Mouse (Mus musculus): ENCODE results near the gene Larp1b. TPM values are rescaled to one million over a fixed set of nuclear protein-coding genes. Genes with fewer than 3 reads are reported as not detected.

Gene Larp1b
- total RNA-seq, 2 experiments from 2014 or later = 66.4 to 69.0 TPM

DNA sequence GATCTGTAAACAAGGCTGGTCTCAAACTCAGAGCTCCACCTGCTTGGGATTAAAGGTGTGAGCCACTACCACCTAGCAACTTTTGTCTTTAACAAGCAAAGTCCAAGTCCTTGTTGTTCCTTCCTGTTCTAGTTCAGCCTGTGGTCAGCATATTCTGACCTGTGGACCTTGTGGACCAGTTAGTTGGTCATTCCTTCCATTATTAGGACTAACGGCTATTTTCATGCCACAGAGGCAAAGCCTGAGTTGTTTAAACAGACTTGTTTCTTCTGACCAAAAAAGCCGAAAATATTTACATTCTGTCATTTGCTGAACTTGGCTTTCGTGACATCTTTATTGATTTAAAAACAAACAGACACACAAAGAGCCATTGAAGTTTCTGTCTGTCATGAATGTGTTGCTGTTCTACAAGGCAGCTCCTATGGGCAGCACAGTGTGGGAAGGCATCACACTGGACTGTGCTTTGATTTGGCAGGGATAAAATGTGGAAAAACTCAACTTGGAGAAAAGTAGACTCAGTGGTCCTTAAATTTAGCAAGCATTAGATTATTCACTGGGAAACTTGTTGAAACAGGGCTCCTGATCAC lies 68.5 kb downstream of the Larp1b start:
- intact Hi-C loops (cut with DNase I) = no loop called here
- no peak for DNase-seq

DNA sequence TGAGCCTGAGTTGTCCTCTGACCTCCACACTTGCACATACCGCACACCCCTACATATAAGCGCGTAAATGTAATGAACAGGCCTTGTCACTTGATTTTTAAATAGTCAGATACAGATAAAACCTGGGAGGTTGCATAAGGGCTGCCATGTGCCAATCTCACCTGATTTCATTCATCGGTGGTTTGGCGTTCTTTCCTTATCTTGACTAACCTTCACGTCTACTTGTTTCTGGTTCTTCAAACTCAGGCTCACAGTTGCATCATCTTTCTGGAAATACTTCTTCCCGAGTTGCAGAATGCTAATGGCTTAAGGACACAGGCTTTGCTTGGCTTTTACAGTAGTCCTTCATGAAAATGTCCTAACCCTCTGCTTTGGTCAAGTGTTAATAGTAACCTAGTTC lies 71.1 kb downstream of the Larp1b start:
- intact Hi-C loops (cut with DNase I) = no loop called here
- DNase-seq = no peak

DNA sequence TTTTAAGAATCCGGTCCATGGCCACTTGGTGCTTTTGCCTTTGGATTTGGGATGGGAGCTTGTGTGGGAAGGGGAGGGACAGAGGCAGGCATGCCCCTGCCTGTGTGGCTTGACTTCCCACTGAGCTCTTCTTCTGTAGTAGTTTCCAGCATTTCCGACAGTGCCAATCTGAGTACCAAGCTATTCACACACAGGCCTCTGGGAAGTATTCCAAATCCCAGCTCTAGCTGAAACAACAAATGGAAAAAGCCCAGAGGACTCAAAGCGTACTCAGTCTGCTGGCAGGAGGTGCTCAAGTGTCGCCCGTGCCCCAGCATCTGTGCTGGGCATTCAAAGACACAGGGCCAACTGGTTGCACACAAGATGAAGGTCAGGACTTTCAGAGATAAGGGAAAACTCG lies 72.4 kb downstream of the Larp1b start:
- no peak for DNase-seq
- intact Hi-C loops (cut with DNase I) = no loop called here

DNA sequence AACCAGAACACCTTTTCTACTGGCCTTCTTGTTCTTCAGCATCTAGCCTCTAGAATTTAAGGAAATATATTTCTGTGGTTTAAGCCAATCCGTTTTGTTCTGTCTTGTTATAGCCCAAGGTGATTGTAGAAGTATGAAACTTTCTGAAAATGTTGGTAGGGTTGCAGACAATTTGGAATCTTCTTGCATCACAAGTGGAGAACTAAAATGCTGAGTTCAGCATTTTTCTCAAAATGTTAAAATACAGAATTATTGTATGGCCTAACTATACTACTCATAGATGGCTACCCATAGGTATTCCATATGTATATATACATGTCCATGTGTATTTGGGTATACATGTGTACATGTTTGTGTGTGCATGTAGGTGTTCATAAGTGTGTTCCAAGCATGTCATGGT lies 81.1 kb downstream of the Larp1b start:
- DNase-seq = no peak
- intact Hi-C loops (cut with DNase I) = no loop called here

DNA sequence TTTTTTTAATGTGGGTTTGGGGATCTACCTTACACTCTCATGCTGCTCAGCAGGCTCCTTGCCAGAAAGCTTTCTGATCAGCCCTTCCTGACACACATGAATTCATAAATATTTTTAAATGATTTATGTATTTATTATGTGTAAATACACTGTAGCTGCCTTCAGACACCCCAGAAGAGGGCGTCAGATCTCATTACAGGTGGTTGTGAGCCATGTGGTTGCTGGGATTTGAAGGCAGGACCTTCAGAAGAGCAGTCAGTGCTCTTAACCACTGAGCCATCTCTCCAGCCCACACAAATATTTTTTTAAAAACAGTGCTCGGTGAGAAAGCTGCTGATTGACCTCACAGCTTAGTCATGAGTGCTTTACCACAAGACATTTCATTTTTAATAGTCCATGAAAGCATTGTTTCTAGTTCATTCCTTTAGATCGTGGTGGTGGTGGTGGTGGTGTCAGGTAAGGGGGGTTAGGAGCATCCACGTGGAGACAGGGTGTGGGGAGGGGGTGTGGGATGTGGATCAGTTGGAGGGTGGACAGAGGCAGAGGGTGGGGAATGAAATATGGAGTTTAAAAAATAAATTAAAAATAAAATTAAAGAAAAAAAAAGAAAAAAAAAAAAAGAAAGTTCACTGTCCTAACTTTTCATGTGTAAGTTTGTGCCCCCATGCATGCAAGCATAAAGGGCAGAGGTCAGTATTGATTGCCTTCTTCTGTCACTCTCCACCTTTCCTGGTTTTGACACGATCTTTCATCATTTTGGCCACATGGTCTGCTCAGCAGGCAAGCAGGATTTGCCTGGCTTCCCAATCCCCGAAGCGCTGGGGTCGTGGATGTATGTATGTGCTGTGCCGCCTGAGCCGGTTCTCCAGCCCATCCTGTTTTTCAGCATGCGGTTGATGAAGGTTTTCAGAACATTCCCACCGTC lies 81.9 kb downstream of the Larp1b start:
- intact Hi-C loops (cut with DNase I) = no loop called here
- no peak for DNase-seq

DNA sequence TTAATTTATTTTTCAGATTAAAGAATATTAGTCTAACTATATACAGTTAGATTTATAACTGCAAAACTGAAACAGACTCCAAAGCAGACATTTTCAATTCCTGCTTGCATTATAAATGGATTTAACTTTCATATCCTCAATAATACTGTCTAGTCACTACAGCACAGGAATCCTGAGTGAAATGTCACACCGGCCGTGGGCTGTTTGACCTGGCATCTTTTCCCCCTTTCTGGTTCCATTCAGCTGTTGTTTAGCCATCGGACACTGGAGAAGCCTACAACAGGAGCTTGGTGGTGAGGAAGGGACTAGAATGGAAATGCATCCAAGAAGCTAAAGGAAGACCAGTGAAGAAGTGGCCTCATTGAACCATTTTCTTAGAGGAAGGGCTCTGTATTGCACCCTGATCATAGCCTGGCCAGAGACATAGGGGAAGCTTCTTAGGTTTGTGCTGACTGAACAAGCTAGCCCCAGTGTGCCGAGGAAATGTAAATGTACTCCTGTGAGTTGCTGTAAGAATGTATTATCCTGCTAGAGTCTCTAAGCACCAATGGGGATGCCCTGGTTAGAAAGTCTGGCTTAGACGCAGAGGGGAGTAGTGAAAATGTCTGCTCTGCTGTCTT lies 88.8 kb downstream of the Larp1b start:
- no peak for DNase-seq
- intact Hi-C loops (cut with DNase I) = no loop called here

DNA sequence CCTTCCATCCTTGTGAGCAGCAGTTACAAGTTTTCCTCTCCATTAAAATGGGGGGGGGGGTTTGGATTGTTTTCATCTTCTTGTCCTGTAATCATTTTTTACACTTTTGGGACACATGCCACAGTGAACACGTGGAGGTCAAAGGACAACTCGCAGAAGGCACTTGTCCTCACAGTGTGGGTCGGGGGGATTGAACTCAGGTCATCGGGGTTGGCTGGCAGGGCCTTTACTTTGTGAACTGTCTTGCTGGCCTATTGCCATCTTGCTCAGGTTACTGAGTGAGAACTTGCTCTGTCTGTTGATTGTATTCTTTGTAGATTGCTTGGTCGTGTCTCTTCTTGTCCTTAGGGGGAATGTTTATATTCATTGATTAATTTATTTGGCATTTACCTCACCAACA lies 91.6 kb downstream of the Larp1b start:
- DNase-seq = no peak
- intact Hi-C loops (cut with DNase I) = no loop called here

DNA sequence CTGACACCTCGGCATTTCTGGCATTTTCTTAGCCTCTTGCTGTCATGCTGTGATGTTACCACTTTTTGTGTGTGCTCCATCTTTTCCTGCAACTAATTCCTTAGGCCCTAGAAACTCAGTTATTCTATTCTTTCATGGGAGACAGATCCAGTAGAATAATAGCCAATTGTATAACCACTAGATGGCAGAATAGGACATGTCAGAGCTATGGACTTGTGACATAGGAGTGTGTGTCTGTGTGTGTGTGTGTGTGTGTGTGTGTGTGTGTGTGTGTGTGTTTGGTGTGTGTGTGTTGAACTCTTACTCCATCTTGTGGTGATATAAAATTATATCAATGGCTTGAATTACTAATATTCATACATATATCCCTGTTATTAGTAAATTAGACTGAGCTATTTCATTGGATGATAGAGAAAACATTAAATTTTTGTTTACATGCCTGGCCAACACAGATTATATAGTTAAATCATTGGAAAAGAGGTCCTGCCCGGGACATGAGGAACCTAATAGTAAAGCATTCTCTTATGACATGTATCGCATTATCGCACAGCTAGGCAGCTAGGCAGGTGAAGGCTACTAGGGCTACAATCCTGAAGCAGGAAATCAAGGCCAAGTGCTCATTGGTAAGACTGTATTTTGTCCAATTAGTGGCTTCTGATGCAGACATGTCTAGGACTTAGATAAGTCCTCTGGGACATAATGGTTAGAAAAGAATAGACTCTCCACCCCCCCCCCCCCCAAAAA lies 92.7 kb downstream of the Larp1b start:
- intact Hi-C loops (cut with DNase I) = no loop called here
- no peak for DNase-seq

DNA sequence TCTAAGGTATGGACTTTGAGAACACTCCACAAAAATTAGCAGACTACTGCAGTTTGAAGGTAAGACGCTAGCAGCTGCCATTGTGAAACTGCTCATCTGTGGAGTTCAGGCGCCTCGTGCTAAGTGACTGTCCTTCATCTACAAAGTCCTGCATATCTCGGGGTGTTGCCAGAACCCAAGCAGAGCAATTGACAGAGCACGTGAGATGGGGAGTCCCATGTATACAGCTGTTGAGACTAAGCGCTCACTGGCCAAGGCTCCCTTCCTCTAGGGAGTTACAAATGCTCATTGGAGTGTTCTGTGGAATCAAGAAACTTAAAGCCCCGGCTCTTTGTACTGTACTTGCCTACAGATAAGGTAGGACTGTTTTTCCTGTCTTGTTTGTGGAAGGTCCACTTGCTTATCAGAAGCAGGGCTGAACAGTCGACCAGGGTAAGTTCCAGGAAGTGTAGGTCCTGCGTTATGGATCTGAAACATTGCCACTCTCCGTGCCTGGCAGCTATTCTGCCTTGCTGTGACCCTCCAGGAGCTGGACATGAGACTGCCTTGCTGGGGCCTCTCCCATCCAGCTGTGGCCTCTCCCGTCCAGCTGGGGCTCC lies 94.2 kb downstream of the Larp1b start:
- no peak for DNase-seq
- intact Hi-C loops (cut with DNase I) = no loop called here

DNA sequence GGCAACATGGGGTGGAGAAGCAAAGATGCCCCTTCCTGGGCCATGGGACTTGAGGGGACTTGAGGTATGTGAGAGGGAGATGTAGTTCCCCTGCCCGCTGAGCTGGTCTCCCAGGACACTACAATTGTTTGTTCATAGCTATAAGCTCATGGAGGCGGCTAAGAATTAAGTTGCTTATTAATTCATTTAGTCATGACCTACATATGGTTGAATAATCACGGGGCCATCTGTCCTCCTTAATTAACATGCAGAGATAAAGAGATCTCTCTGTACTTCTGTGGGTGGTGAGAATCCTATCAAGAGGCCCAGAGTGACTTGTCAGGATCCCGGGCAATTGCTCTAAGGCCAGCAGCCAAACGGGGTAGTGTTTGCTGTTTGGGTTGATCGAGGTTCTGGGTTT lies 98.2 kb downstream of the Larp1b start:
- DNase-seq = no peak
- intact Hi-C loops (cut with DNase I) = no loop called here

DNA sequence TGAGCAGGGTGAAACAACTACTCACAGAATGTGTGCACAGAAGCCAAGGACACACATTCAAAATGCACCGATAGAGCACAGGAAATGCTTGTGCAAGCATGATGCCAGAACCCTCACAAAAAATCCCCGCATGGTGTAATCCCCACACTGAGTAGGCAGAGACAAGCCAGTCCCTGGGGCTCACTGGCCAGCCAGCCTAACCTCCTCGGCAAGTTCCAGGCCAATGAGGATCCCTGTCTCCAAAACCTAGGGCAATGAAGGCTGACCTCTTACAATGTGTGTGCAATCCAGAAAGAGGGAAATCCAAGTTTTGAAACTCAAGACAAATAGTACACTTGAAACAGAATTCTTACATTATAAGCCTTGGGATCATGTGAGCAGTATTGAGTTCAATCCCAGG lies 103.7 kb downstream of the Larp1b start:
- DNase-seq = no peak
- intact Hi-C loops (cut with DNase I) = no loop called here

DNA sequence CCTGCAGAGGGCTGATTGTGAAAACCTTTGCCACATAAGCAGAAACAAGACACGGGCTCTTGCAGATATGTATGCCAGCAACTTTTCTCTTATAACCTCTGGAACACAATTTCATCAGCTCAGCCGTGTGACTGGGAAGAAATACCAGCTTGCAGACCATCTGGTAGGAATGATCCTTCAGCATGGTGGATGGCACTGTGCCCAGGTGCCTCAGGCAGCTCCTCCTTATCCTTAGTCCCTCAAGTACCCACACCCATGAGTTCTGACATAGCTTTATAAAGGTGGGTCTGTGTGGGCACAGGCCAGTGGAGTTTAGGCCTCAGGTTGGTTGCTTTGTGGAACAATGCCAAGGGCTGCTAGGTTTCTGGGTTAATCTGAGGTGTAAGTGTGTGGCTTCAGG lies 108.8 kb downstream of the Larp1b start:
- intact Hi-C loops (cut with DNase I) = no loop called here
- no peak for DNase-seq

DNA sequence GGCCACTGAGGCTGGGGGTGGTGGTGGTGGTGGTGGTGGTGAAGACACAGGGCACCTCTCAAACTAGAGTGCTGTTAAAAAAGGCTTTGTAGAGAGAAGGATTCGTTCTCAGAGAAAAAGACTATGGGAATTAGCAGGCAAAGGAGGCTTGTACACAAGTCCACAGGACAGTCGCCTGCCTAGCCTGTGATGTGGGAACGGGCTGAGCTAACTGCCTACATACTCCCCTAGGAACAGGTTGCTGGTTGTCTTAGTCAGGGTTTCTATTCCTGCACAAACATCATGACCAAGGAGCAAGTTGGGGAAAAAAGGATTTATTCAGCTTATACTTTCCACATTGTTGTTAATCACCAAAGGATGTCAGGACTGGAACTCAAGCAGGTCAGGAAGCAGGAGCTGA lies 109.6 kb downstream of the Larp1b start:
- no peak for DNase-seq
- intact Hi-C loops (cut with DNase I) = no loop called here

DNA sequence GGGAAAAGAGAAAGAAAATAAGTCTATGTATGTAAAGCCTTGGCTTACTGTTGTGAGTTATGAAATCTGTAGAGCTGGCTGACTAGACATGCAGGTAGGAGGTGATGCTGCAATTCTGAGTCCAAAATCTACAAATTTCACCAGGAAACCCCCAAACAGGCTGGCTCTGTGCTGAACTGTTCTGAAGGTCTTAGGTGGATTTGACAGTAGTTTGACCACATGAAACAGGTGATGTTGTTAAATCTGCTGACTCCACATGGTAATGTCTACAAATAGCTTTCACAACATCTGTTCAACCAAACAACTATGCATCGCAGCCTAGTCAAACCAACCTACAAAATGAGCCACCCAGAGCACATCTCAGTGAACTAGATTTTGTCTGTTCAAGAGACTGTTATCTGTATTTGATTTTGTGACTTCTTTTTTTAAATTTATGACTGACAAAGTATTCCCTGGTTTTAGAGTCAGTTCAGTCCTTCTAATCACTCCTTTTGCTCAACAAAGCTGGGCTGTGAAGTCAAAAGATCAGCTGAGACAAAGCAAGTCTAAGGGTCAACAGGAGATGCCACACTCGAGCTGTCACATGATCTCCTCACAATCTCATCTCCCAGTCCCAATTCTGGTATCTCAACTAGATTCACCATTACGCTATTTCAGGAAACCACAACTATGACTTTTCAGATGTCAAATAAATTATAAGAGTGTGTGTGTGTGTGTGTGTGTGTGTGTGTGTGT lies 112.4 kb downstream of the Larp1b start:
- intact Hi-C loops (cut with DNase I) = loop anchor here (10.0 kb wide), 1 partner anchor 543 kb away; no protein-coding TSS in a partner anchor
- no peak for DNase-seq

DNA sequence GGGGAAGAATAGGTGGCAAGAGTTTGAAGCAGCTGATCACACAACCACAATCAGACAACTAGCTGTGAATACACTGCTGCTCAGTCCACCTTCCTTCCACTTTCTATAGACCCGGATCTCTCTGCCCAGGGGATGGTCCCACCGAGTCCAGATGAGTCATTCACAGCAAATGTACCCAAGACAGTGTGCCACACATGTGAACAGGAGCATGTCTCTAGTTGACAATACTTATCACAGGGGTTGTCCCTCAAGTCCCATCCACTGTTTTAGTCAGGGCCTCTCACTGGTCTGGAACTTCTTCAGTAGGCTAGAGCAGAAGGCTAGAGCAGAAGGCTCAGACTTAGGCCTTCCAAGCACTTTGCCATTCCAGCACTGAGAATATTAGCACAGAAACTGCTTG lies 113.1 kb downstream of the Larp1b start:
- intact Hi-C loops (cut with DNase I) = loop anchor here (10.0 kb wide), 1 partner anchor 542 kb away; no protein-coding TSS in a partner anchor

DNA sequence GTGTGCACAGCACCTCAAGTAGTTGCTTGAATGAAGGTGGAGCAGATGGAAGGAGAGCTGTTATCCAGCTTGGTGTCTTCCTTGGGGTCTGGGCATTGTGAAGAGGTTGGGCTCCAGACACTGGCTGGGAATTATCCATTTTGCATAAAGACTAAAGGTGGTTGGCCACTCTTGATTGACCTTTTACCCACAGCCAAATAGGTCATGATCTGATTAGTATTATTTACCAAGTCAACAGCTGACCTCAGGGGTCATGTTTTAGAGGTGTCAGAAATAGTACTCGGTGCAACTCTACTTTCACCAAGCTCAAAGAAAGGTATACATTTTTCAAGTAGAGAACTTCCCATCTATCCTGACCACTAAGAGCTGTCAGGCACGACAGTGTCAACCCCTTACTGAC lies 115.7 kb downstream of the Larp1b start:
- DNase-seq = no peak
- intact Hi-C loops (cut with DNase I) = loop anchor here (10.0 kb wide), 1 partner anchor 539 kb away; no protein-coding TSS in a partner anchor

More for the DNA sequence above, 113.1 kb downstream of the Larp1b start:
- no peak for DNase-seq

DNA sequence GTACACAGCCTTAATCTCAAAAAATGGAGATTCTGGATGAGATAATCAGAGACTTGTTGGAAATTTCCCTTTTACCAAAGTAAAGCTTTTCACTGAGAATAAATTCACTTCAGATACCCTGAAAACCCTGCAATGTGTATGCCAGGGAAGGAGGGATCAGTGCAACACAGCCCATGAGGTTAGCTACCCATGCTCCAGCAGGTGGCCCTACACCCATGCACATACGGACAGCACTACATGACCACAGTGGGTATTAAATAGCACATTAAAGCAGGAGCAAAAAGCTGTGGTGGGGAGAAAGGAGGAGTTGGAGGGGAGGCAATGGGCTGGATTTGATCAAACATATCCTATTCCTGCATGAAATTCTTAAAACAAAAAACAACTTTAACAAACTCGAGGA lies 120.9 kb downstream of the Larp1b start:
- no peak for DNase-seq
- intact Hi-C loops (cut with DNase I) = no loop called here

DNA sequence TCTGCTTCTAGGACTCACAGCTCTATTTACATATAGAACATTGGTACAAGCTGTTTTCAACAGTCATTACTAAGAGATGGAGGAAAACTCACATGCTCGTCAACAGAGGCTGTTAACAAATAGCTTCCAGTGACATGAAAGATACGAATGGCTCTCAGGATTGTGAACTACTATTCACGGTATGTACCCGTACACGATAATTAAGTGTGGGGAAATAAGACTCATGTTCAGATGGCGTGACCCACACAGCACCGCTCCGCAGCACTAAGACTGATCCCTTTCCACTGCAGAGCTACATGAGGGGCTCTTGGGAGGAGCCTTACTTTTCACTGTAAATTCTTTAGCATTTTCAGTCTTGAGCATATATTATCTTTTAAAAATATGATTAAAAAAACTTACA lies 125.7 kb downstream of the Larp1b start:
- no peak for DNase-seq
- intact Hi-C loops (cut with DNase I) = no loop called here

DNA sequence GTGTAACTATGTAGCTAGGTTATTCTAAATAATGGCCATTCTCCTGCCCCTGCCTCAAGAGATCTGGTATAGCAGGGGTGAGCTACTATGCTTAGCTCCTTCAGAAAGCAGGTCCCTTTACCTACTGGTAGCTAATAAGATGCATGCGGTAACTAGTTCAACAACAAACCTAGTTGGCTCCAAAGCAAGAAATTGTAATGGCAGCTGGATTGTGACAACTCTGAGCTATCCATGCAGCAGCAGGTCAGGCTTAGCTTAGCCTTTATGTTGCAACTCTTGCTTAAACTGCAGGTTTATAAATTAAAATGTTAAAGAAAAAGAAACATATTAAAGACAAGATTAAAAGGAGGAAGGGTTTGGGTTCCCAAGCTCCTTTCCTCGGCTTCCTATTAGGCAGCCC lies 129.0 kb downstream of the Larp1b start:
- intact Hi-C loops (cut with DNase I) = no loop called here
- DNase-seq = no peak

DNA sequence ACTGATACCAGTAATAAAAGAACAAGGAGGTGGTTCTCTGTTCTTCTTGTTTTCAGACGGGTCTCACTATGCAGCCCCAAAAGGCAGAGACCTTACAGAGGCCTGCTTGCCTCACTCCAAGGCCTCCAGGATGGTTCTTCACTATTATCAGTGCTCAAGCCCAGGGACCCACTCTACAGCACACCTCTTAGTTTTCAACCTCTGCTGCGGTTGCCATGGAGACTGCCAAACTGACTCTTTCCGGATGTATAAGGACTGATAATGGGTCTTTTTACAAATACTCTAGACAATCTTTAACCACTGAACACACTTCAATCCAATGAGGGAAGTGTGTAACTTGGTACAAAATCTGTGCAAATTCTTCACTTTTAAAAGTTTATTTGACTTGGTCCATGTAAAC lies 131.1 kb downstream of the Larp1b start:
- DNase-seq = no peak
- intact Hi-C loops (cut with DNase I) = no loop called here

All from gastrocnemius, postnatal 36 days (tissue).